Mouse (Mus musculus): ENCODE measurements at regions not wholly inside any gene's neighbourhood (a gene's known extent, or its start where the extent isn't known, plus 50 kb on each side); places are given as distances from the start of the nearest gene placed in this dataset.

- TF ChIP-seq CEBPB (IDR thresholded peaks at IDR 0.05; ENCODE audit: low read depth) = no peak
- no peak for TF ChIP-seq MYOG (IDR thresholded peaks at IDR 0.05; ENCODE audit: control insufficient read depth, extremely low read depth, insufficient read length)
- no peak for TF ChIP-seq MAX (IDR thresholded peaks at IDR 0.05)
- TF ChIP-seq FOSL1 (IDR thresholded peaks at IDR 0.05; ENCODE audit: insufficient read depth, low read length, poor library complexity, severe bottlenecking) = no peak
- TF ChIP-seq MYOD1 (IDR thresholded peaks at IDR 0.05; ENCODE audit: control insufficient read depth, insufficient read length, low read depth) = no peak
- TF ChIP-seq CTCF (IDR thresholded peaks at IDR 0.05; ENCODE audit: control insufficient read depth, insufficient read depth, insufficient read length) = no peak
- TF ChIP-seq USF1 (IDR thresholded peaks at IDR 0.05; ENCODE audit: low read depth) = no peak
- Histone ChIP-seq H3K36me3 (ENCODE audit: control insufficient read depth, insufficient read depth) (no peaks in the 10 kb centered on the region), H3K79me3 (ENCODE audit: low read depth) (no peaks in the 10 kb centered on the region), H3ac (ENCODE audit: control insufficient read depth, insufficient read length, low read depth) (no peak overlapping the region), H3K79me2 (ENCODE audit: control insufficient read depth, insufficient read depth) (no peaks in the 10 kb centered on the region), H3K4me3 (ENCODE audit: insufficient read depth, poor library complexity, severe bottlenecking) (no peak overlapping the region), H3K27me3 (ENCODE audit: control insufficient read depth, insufficient read depth, insufficient read length) (no peaks in the 10 kb centered on the region)
These were observed 224.8 kb upstream of the Elac2 start for GRCm38 (mm10) chr11:64754076-64754475.

DNA sequence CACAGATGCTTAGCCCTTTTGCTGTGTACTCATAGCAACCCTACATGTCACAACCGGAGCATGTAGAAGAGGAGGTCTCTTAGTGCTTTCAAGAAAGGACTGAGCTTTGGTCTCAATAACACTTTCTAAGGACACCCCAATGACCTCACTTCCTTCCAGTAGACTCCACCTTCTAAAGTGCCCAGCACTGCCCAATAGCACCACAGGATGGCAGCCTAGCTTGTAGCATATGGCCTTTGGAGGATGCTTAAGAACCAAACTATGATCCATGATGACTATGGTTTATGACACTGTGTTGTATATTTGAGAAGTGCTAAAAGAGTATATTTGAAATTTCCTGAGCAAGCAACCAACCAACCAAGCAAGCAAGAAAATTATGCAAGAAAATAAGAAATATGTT, 223.3 kb upstream of the Elac2 start:
- Histone ChIP-seq H3K79me2 (ENCODE audit: control insufficient read depth, insufficient read depth) (no peaks in the 10 kb centered on the region), H3K36me3 (ENCODE audit: control insufficient read depth, insufficient read depth) (no peaks in the 10 kb centered on the region), H3K79me3 (ENCODE audit: low read depth) (no peaks in the 10 kb centered on the region), H3K4me3 (ENCODE audit: insufficient read depth, poor library complexity, severe bottlenecking) (no peak overlapping the region), H3ac (ENCODE audit: control insufficient read depth, insufficient read length, low read depth) (no peak overlapping the region), H3K27me3 (ENCODE audit: control insufficient read depth, insufficient read depth, insufficient read length) (no peaks in the 10 kb centered on the region)
- TF ChIP-seq CTCF (IDR thresholded peaks at IDR 0.05; ENCODE audit: control insufficient read depth, insufficient read depth, insufficient read length) (no peak), MAX (IDR thresholded peaks at IDR 0.05) (no peak), MYOD1 (IDR thresholded peaks at IDR 0.05; ENCODE audit: control insufficient read depth, insufficient read length, low read depth) (no peak), CEBPB (IDR thresholded peaks at IDR 0.05; ENCODE audit: low read depth) (no peak), MYOG (IDR thresholded peaks at IDR 0.05; ENCODE audit: control insufficient read depth, extremely low read depth, insufficient read length) (no peak), USF1 (IDR thresholded peaks at IDR 0.05; ENCODE audit: low read depth) (no peak), FOSL1 (IDR thresholded peaks at IDR 0.05; ENCODE audit: insufficient read depth, low read length, poor library complexity, severe bottlenecking) (no peak)

DNA sequence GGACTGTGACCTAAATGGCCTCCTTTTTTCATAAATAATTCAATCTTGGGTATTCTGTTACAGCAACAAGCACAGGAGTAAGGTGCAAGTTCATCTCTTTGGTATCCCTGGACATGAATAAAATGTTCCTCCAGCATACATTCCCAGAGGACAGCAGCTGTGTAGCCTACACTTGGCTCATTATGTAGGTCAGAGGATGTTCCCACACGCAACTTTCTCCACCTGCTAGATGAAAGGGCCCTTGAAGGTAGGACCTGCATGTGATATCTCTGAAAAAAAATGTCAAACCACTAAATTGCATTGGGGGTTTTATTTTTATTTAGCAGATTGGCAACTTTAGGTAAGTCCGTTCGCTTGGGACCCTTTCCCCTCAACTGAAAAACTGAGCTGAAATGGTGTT, 218.2 kb upstream of the Elac2 start:
- Histone ChIP-seq H3K79me2 (ENCODE audit: control insufficient read depth, insufficient read depth) (no peaks in the 10 kb centered on the region), H3K27me3 (ENCODE audit: control insufficient read depth, insufficient read depth, insufficient read length) (no peaks in the 10 kb centered on the region), H3K4me3 (ENCODE audit: insufficient read depth, poor library complexity, severe bottlenecking) (no peak overlapping the region), H3K36me3 (ENCODE audit: control insufficient read depth, insufficient read depth) (no peaks in the 10 kb centered on the region), H3K79me3 (ENCODE audit: low read depth) (no peaks in the 10 kb centered on the region), H3ac (ENCODE audit: control insufficient read depth, insufficient read length, low read depth) (no peak overlapping the region)
- TF ChIP-seq CEBPB (IDR thresholded peaks at IDR 0.05; ENCODE audit: low read depth) = no peak
- TF ChIP-seq MYOG (IDR thresholded peaks at IDR 0.05; ENCODE audit: control insufficient read depth, extremely low read depth, insufficient read length) = no peak
- no peak for TF ChIP-seq CTCF (IDR thresholded peaks at IDR 0.05; ENCODE audit: control insufficient read depth, insufficient read depth, insufficient read length)
- no peak for TF ChIP-seq USF1 (IDR thresholded peaks at IDR 0.05; ENCODE audit: low read depth)
- no peak for TF ChIP-seq MYOD1 (IDR thresholded peaks at IDR 0.05; ENCODE audit: control insufficient read depth, insufficient read length, low read depth)

DNA sequence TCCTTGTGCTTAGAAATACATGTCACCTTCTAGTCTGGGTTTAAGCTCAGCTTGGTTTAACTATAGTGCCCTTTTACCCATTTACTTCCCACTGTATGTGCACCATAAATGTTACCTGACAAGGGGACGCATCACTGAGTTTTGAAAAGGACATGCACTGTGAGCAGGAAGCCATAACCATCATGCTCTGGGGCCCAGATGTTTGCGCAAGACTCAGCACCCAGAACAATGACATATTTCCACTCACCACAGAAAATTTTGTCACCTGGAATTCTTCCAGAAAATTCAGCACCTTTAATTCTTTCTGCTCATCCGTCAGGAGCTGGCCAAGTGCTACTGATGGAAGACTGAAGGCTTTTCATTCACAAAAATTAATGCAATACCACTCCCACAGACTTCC, 216.1 kb upstream of the Elac2 start:
- H3K79me2 ChIP-seq (ENCODE audit: control insufficient read depth, insufficient read depth) = no peaks in the 10 kb centered on the region
- no peak overlapping the region for H3K4me3 ChIP-seq (ENCODE audit: insufficient read depth, poor library complexity, severe bottlenecking)
- H3K27me3 ChIP-seq (ENCODE audit: control insufficient read depth, insufficient read depth, insufficient read length) = no peaks in the 10 kb centered on the region
- TF ChIP-seq FOSL1 (IDR thresholded peaks at IDR 0.05; ENCODE audit: insufficient read depth, low read length, poor library complexity, severe bottlenecking) (no peak), USF1 (IDR thresholded peaks at IDR 0.05; ENCODE audit: low read depth) (no peak), CEBPB (IDR thresholded peaks at IDR 0.05; ENCODE audit: low read depth) (peak; percentile 71), CTCF (IDR thresholded peaks at IDR 0.05; ENCODE audit: control insufficient read depth, insufficient read depth, insufficient read length) (no peak)
- no peak overlapping the region for H3ac ChIP-seq (ENCODE audit: control insufficient read depth, insufficient read length, low read depth)
- no peaks in the 10 kb centered on the region for H3K36me3 ChIP-seq (ENCODE audit: control insufficient read depth, insufficient read depth)
- no peaks in the 10 kb centered on the region for H3K79me3 ChIP-seq (ENCODE audit: low read depth)

- Histone ChIP-seq H3K27me3 (ENCODE audit: control insufficient read depth, insufficient read depth, insufficient read length) (no peaks in the 10 kb centered on the region), H3K36me3 (ENCODE audit: control insufficient read depth, insufficient read depth) (no peaks in the 10 kb centered on the region), H3K4me3 (ENCODE audit: insufficient read depth, poor library complexity, severe bottlenecking) (no peak overlapping the region), H3K79me3 (ENCODE audit: low read depth) (no peaks in the 10 kb centered on the region), H3K79me2 (ENCODE audit: control insufficient read depth, insufficient read depth) (no peaks in the 10 kb centered on the region), H3ac (ENCODE audit: control insufficient read depth, insufficient read length, low read depth) (no peak overlapping the region)
- no peak for TF ChIP-seq MYOD1 (IDR thresholded peaks at IDR 0.05; ENCODE audit: control insufficient read depth, insufficient read length, low read depth)
- no peak for TF ChIP-seq MYOG (IDR thresholded peaks at IDR 0.05; ENCODE audit: control insufficient read depth, extremely low read depth, insufficient read length)
- no peak for TF ChIP-seq CTCF (IDR thresholded peaks at IDR 0.05; ENCODE audit: control insufficient read depth, insufficient read depth, insufficient read length)
- TF ChIP-seq FOSL1 (IDR thresholded peaks at IDR 0.05; ENCODE audit: insufficient read depth, low read length, poor library complexity, severe bottlenecking) = no peak
- no peak for TF ChIP-seq MAX (IDR thresholded peaks at IDR 0.05)
- no peak for TF ChIP-seq USF1 (IDR thresholded peaks at IDR 0.05; ENCODE audit: low read depth)
- TF ChIP-seq CEBPB (IDR thresholded peaks at IDR 0.05; ENCODE audit: low read depth) = no peak
These were observed 214.8 kb upstream of the Elac2 start for GRCm38 (mm10) chr11:64764056-64764455.

GRCm38 (mm10) chr11:64776691-64777090, 202.1 kb upstream of the Elac2 start:
- H3K27me3 ChIP-seq (ENCODE audit: control insufficient read depth, insufficient read depth, insufficient read length) = peaks cover 3% of the 10 kb centered on the region
- TF ChIP-seq MAX (IDR thresholded peaks at IDR 0.05) (no peak), CEBPB (IDR thresholded peaks at IDR 0.05; ENCODE audit: low read depth) (no peak), MYOG (IDR thresholded peaks at IDR 0.05; ENCODE audit: control insufficient read depth, extremely low read depth, insufficient read length) (no peak), FOSL1 (IDR thresholded peaks at IDR 0.05; ENCODE audit: insufficient read depth, low read length, poor library complexity, severe bottlenecking) (no peak), CTCF (IDR thresholded peaks at IDR 0.05; ENCODE audit: control insufficient read depth, insufficient read depth, insufficient read length) (no peak)
- no peaks in the 10 kb centered on the region for H3K79me3 ChIP-seq (ENCODE audit: low read depth)
- no peak overlapping the region for H3ac ChIP-seq (ENCODE audit: control insufficient read depth, insufficient read length, low read depth)
- H3K4me3 ChIP-seq (ENCODE audit: insufficient read depth, poor library complexity, severe bottlenecking) = no peak overlapping the region
- no peaks in the 10 kb centered on the region for H3K36me3 ChIP-seq (ENCODE audit: control insufficient read depth, insufficient read depth)
- no peaks in the 10 kb centered on the region for H3K79me2 ChIP-seq (ENCODE audit: control insufficient read depth, insufficient read depth)

Measured in C2C12 (cell line).